Mouse (Mus musculus): ENCODE results near the gene Ampd1. TPM values are rescaled to one million over a fixed set of nuclear protein-coding genes. Genes with fewer than 3 reads are reported as not detected.

The Ampd1 gene
- total RNA-seq, 2 experiments from 2014 or later = not detected

- no peak for DNase-seq
These were observed 75.1 kb downstream of the Ampd1 start for GRCm38 (mm10) chr3:103148941-103149340.

Other genes with a start within 250 kb of the Ampd1 start
- not detected for gene Sycp1, start 137.9 kb upstream of the Ampd1 start, total RNA-seq (2021)
- not detected for gene Nr1h5, start 109.9 kb upstream of the Ampd1 start, total RNA-seq (2021)
- 10 to 100 TPM; 76.7 to 78.5 TPM for gene Sike1, start 78.3 kb upstream of the Ampd1 start, total RNA-seq (2021)
- gene Csde1, start 53.6 kb upstream of the Ampd1 start, total RNA-seq (2021) = 100 to 1,000 TPM; 240 to 246 TPM
- 10 to 100 TPM; 71.1 to 75.5 TPM for gene Nras, start 15.7 kb upstream of the Ampd1 start, total RNA-seq (2021)
- under 1 TPM; 0.70 to 0.76 TPM for gene Dennd2c, start 28.6 kb downstream of the Ampd1 start, total RNA-seq (2021)
- gene Bcas2, start 97.6 kb downstream of the Ampd1 start, total RNA-seq (2021) = 10 to 100 TPM; 69.3 to 70.2 TPM
- gene Trim33, start 205.3 kb downstream of the Ampd1 start, total RNA-seq (2021) = 10 to 100 TPM; 51.4 to 55.0 TPM

Data from layer of hippocampus, postnatal 36 days (tissue).